Mouse (Mus musculus) cerebellum, adult 8-10 months (tissue): ENCODE measurements around the gene Npy5r.

Source experiments
- DNase-seq: peaks from one replicate; pipeline ENCODE4 v3.0.0; 2022

Npy5r gene

GRCm38 (mm10) chr8:66687511-66688329 is at the start of gene Npy5r:
Npy5r (minus strand) TSS chr8:66688128.
- DNase-seq, result no peak

DNA sequence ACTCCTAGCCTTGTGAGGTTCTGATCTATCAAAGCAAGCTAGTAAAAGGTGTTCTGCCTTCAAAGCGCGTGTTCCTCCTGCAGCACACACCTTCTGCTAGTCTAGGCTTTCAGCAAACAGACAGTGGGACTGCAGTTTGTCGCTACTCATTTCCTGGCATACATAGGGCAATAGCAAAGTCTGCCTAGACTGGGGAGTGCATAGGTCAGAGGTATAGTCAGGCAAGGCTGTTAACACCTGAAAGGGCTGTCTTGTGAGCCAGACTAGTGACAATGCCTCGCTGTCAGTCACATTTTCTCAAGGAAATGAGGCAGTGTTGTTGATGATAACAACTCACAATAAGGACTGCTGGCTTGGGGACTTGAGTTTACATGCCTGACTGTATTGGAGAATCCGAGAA is 44.0 kb upstream of the Npy5r start:
- DNase-seq, result no peak

DNA sequence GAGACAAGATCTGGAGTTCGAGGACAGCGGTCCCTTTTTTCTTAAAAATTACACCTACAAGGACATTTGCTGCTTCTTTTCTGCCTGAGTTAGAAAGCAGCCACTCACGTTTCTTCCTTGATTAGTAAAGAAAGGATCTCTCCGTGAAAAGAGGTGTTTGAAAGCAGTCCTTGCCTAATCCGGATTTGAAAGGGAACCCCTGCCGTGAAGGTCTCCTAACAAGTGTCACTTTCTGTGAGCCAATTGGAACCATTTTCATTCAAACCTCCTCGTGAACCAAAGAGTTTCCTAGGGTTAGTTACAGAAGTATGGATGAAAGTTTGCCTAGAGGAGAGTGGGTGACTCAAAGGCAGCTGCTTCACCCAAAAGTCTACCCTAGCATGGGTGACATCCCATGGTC is 41.5 kb upstream of the Npy5r start:
- no peak for DNase-seq

GRCm38 (mm10) chr8:66722835-66723234 is 34.9 kb upstream of the Npy5r start:
- no peak for DNase-seq

- DNase-seq, result no peak
Observed at GRCm38 (mm10) chr8:66714324-66714975, 26.5 kb upstream of the Npy5r start.

- DNase-seq, result no peak
Observed at GRCm38 (mm10) chr8:66698782-66699181, 10.9 kb upstream of the Npy5r start.

DNA sequence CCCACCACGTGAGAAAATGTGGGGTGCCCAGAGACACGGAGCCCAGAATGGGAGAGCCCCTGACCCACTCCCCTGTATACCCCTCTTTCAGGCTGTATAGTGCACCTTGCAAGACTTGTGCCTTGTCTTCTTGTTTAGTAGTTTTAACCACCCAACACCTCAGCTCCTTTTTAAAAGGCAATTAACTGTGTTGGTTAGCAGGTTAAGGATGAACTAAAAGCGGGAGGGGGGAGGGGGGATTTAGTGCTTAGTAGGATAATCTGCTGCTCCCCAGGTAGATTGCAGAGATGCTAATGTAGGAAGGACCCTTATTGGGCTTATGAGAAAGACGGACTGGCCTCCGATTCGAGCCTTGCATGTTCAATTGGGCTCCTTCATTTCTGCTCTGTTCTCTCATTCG is 10.1 kb upstream of the Npy5r start:
- no peak for DNase-seq

GRCm38 (mm10) chr8:66696970-66697843 is 9.3 kb upstream of the Npy5r start, which contains the start of gene Npy1r:
Npy1r (plus strand) TSS chr8:66697192.
- no peak for DNase-seq

DNA sequence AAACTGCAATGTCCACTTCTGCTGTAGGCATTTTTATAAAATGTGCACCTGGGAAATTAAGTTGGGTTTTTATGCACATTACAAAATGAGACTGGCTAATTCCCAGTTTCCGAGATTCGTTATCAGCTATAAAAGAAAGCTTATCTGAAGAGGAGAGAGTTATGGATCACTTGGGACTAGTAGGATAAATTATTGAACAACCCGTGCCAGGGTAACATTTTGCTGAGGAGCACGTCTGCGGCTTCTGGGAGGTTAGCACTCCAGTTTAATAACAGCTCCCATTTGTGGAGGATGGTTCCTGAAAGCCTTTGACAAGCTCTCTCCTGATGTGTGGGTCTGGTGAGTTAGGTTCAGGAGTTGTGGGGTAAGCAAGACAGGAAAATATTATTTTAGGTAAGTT is 2.5 kb upstream of the Npy5r start:
- DNase-seq, result no peak

GRCm38 (mm10) chr8:66688799-66689198 is 871 bp upstream of the Npy5r start:
- no peak for DNase-seq

- no peak for DNase-seq
Observed at GRCm38 (mm10) chr8:66688395-66688794, 467 bp upstream of the Npy5r start.

- no peak for DNase-seq
Observed at GRCm38 (mm10) chr8:66681261-66681660, 6.7 kb downstream of the Npy5r start.

GRCm38 (mm10) chr8:66630721-66631120 is 57.2 kb downstream of the Npy5r start:
- no peak for DNase-seq
